Mouse (Mus musculus) CD8-positive naive resting alpha-beta T cell, adult 2 months (primary cell): ENCODE results near the gene Cdca4.
A peak's percentile ranks its signal among the peaks of the same experiment; 100 is the strongest.

ENCODE experiments used
- DNase-seq, 2 experiments: peaks; one replicate each; pipeline ENCODE4 v3.0.0; 2022; ENCODE audit warnings: low read depth in 2 of 2, low spot score in 2 of 2

Gene Cdca4

DNA sequence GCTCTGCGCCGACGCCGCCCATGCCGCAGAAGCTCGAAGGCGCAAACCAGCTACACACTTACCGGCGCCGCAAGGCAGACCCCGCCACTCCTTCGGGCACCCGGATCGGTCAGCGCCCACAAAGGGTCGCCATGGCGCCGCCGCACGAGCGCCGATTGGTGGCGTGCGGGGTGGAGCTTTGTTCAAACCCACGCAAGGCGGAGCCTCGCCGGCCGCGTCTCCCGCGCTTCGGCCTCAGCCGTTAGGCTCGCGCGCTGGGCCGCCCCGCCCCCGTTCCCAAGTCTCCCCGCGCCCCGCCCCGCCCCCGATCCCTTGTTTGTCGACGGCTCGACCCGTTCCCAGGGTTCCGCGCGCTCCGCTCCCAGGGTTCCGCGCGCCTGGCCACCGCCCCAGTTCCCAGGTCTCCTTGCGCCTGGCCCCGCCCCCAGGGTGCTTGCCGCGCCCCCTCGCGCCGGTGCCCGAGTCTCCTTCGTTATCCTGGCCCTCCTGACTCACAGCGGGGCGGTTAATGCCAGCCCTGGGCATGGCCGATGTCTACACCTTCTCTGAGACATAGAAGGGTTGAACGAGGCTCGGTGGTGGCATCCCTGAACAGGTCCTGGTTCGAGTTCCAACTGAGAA lies at the start of gene Cdca4:
Gene Cdca4 (minus strand): TSS at position 180 of the 621 bp plus-strand sequence.
- peak; percentile 95 to 96 for DNase-seq

DNA sequence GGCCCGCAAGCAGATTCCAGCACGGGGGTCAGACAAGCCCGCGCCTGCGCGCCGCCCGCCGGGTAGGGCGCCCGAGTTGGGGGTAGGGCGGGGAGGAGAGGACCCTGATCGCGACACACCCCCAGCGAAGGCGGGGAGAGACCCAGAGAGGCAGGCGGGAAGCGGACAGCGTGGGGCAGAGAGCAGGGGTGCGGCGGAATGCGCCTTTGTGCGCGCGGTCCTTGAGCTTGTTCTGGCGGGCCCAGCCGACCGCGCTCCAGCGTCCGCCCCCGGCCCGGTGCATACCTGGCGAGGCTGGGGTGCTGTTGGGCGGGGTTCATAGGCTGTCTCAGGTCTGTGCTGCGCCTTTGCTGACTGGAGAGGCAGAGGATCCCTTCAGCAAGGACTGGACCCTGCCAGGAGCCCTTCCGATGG lies 48.4 kb upstream of the Cdca4 start:
- no peak for DNase-seq

DNA sequence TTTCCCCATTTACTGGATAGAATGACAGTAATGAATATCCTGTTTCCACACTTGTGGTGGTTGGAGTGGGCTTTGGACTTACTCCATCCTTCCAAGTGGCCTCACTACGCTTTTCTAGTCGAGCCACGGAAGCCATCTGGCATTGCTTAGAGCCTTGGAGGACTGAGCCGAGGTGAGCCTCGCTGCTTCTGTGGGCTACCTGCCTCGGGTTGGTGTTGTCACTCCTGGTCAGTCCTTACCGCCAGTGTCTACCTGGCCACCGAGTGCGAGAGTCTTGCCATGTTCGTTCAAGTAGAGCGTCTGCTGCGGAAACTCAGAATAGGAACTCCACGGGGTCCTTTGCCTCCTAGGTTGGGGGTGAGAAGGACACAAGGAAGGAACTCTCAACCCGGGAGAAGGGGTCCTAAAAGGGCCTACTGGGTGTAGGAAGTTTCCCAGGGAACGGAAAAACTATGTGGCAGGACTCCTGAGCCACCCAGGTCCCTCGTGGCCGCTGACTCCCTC lies 47.9 kb upstream of the Cdca4 start:
- DNase-seq, result no peak

DNA sequence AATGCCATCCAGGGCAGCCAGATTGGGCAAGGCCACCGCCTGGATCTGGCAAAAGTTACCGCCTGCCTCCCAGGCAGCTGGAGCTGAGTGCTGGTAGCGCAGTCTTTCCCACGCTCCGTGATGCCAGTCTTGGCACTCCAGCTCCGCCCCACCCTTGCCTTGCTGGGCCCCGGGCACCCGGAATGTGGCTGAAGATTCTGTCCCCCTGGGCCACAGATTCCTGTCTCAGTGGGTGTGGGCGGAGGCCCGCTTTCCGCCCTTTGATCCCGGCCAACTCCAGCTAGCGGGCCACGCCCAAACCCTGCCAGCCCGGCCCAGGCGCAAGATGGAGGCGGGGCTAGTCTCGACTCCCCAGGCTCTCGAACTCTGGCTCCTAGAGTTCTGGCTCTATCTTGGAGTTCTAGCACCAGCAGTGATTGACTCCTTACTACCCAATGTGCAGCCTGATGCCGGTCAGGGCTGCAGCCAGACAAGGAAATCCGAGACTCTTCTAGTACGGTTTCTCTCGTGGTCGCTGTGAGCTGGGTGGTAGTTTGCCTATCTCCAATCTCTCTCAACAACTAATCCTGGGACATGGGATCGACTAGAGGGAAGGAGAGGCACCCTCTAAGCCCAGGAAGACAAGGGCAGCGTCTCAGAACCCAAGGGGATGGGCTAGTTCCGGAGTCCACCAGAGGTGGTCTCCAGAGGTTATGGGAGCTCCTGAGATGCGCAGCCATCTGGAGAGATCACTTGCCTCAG lies 47.3 kb upstream of the Cdca4 start:
- no peak for DNase-seq

DNA sequence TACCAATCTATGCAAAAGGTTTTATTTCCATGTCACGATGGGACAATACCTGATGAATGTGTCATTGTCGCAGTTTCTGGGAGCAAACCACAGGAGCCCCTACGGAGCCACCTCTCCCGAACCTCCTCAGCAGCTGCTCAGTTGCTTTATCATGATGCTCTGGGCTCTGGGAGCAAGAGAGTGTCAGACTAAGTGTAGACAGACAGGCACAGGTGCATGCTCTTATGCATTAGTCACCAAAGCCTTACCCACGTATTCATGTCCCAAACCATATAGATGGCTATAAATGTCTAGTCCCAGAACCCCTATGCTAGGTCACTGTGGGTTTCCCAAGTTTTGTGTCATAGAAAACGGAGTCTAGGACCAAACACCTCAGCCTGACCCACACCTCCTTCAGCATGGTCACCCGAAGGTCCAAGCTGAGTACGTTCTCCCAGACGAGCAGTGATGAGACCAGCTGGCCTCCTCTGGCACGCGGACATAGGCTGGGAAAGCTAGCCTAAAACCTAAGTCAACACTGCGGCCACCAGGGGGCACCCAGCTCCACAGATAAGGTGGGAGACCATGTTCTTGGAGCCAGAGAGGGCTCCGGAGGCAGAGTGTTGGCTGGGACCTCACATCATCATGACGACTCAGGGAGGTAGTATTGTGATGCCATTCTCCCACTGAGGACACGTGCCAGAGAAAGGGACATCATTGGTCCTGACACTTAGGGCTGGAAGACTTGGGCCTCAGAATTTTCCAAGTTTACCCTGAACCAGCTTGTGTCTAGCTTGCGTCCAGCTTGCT lies 46.2 kb upstream of the Cdca4 start:
- peak; percentile 81 to 91 for DNase-seq

DNA sequence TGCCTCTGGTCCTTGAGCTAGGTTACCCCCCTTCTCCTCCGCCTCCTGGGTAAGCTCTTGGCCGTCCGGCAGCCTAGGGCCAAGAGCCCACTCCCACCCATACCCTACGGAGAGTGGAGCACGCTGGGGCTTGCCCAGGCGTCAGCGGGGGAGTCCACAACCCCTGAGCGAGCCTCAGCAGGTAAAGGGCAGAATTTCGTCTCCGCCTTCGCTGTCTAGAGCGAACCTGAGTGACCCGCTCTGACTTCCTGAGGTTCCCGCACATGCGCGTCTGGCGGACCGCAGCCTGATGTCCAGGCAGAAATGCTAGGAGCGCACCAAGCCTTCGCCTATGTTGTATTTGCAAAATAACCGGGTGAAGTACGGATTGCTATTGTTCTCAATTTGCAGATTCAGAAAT lies 45.0 kb upstream of the Cdca4 start:
- DNase-seq, result no peak

DNA sequence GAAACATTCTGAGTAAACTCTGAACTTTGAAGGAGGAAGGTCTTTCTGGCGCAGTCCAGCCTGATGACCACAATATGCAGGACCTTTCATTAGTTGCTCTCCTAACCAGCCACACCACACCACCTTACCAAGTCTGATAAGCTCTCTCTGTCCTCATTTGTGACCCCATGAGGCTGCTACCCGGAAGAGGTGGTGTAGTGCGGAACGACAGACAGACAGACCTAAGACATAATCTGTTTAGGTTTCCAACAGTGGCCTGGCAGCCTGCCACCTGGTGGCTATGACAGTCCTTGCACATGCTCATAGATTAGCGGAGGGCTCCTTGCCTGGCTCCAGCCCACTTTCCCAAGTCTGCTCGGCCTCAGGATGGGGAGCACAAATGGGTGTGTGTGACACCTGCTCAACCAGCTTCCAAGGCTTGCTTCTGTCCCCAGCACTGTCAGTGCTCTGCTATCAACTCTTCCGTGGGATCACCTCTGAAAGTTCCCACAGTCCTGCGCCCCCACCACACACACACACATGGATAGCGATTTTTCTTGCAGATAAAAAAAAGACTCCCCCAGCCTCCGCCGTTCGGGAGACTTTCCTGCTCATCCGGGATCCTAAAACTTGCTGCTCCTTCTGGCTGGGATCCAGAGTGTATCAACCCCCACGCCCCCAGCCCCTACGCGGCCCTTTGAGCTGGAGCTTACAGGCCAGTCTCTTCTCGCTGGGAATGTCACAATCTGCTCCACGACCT lies 44.4 kb upstream of the Cdca4 start:
- DNase-seq, result peak; percentile 77 to 83

DNA sequence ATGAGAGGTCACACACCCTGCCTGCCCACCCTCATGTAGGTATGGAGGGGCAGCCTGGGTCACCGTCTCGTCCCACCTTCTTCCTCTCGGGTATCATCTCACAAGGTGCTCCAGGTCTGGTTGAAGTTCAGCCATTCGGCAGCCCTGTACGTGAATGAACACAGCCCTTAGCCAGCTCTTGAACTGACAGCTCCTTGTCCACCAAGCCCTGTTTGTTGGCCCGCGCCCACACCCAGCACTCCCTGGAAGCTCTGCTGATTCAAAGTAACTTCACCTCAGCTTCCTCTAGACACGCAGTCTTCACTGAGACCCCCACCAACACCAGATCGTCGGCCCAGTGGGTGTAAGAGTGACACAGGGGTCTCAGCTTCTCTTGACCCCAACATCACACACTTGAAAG lies 43.8 kb upstream of the Cdca4 start:
- no peak for DNase-seq

DNA sequence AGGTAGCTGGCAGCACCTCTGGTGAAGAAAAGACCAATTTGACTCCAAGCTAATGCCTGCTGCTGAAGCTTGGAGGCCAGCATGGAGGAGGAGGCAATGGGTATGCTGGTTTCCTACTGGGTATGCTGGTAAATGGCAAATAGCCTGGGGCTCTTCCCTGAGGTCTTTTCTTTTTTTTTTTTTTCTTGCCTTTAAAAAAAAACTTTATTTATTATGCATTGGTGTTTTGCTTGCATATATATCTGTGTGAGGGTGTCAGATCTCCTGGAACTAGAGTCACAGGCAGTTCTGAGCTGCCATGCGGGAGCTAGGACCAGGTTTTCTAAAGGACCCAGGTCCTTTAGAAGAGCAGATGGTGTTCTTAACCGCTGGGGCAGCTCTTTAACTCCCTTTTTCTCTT lies 42.0 kb upstream of the Cdca4 start:
- no peak for DNase-seq

DNA sequence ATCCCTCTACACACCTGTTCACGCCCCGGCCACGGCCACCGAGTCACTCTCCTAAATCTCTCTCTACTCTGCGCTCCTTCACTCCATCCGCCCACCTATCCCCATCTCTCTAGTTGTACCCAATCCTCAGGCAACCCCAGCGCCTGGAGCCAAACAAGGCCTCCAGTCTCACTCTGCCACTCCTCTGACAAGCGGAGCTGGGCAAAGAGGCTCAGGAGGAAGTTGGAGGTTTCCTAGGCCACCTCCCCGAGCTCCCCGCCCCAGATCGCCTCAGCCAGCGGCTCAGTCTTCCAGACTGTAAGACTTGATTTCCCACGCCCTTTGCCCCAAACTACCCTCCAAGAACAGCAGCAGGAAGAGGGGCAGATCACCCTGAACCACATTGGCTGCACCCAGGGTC lies 41.6 kb upstream of the Cdca4 start:
- no peak for DNase-seq

DNA sequence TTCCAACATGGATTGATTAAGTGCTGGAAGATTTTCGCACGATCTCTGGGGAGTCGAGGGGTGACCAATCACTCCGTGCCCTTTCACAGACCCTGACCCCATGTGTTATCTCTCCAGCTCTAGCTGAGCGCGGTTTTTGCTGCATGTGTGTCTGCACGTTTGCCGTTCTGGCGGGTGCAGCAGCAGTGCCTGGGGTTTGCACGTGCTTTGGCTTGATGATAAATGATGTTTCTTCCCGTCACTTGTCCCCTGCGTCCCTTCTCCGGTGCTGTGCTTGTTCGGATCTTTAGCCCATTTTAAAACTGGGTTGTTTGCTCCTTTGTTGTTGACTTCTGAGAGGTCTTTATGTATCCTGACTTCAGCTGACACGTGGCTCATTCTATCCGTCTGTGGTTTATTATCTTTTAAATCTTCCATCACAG lies 40.6 kb upstream of the Cdca4 start:
- no peak for DNase-seq

DNA sequence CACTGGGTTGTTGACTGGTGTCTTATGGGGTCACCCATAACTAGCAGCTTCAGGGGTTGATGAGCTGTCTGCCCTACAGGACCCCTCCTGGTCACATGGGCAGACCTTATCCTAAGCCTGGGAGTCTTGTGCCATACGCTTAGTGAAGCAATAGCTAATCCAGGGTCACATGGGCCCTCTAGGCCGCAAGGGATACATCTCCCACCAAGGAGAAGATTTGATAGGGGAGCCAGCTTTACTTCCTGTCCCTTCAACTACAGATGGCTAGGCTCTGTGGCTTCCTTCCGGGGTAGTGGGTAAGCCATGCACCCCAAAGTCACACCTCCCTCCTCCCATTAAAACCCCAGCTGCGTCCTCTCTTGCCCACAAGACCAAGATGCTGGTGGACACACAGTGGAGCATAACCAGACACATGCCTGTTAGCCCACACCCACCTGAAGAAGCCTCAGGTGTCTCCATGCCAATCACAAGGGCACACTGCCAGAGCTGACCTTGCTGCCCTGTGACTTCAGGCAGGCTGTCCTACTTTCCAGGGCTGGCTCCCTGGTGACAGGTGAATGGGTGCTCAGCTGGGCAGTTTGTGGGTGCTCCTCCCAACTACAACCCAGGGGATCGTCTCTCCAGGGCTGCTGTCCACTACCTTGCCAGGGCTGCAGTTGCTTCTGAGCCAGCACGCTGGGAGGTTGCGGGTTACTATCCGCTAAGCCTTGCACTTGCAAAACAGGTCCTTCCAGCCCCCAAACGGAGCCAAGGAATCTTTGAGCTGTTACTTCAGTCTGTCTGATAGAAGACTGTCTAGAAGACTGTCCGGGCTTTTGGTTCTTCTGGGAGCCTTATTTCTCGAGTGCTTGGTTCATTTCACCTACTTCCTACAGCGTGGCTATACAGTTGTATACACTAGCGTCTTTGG lies 39.2 kb upstream of the Cdca4 start, which contains the start of gene Gpr132:
Gene Gpr132 (minus strand): TSS at position 51 of the 910 bp plus-strand sequence.
- no peak for DNase-seq

DNA sequence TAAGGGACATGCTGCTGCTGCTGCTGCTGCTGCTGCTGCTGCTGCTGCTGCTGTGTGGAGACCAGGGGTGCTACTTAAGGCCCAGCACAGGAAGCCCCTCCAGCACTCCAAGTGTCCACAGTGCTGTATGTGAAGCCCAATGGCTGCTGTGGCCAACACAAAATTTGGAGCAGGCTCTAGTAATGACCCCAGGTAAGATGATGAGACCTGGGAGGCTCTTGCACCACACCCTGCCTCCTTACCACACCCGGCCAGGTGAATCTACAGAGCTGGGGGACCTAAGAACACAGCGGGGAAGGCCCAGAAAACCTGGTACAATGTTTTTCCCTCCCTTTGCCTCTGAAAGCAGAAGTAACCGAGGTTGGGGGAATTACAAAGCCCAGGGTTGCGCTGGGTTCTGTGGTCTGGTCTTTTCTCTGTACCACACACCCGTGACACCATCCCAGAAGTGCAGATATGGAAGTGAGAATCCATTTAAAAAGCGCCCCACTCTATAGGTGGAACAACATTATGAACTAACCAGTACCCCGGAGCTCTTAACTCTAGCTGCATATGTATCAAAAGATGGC lies 38.0 kb upstream of the Cdca4 start:
- no peak for DNase-seq

DNA sequence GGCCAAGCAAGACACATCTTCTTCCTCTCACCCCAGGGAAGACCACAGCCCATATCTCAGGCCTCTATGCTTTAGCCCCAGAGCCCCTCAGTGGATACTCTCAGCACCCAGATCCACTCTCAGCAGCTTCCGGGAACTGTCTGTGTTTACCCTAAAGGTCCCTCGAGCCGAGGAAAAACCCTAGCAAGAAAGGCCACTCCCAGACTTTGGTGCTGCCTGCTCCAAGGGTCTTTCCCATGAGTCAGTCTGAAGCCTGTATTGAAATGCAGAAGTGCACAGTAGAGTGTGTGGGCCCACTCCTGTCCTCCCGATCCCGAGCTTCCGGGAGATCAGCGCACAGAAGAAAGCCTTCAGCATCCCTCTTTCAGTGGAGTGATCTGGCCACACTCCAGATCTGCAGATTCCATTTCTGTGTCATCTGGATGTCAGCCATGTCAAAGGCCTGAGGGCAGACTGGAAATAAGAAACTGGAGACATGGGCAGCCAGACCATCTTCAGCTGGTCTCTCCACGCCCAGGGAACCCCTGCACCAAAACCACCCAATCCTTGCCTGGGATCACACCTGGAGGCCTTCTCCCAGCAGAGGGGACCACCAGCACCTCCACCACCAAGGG lies 37.4 kb upstream of the Cdca4 start:
- DNase-seq, result no peak

DNA sequence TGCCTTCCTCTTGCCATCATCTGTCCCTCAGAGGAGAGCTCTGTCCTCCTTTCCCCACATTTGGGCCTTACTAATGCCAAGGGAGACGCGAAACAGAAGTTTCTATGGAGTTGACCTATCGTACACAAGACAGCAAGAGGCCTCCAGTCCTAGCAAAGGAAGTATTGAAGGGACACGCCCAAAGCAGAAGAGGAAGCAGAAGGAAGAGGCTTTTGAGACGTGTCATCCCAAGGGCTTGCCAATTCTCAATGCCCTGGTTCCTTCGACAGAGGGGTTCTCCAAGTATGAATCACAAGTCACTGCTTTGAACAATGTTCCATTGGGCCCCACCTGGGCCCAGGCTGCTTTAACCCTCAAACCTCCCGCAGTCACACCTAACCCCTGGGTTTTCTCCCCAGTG lies 35.6 kb upstream of the Cdca4 start:
- no peak for DNase-seq

DNA sequence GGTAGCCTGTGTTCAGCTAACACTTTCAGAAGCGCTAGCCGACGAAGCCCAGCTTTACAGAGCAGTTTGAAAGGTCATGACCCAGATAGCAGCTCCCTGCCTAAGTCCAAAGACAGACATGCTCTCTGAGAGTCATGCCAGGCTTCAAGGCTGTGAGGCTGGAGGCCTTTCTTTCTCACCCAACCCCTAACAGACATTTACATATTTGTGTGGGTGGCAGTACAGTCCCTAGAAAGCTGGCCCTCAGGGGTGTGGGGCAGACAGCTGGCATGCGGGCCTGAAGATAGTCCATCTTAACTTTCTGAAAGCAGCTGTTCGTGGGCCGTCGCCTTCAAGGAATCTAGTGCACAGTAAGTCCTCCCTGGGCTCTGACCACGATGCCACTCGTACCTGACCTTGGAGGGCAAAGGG lies 32.7 kb upstream of the Cdca4 start:
- no peak for DNase-seq

DNA sequence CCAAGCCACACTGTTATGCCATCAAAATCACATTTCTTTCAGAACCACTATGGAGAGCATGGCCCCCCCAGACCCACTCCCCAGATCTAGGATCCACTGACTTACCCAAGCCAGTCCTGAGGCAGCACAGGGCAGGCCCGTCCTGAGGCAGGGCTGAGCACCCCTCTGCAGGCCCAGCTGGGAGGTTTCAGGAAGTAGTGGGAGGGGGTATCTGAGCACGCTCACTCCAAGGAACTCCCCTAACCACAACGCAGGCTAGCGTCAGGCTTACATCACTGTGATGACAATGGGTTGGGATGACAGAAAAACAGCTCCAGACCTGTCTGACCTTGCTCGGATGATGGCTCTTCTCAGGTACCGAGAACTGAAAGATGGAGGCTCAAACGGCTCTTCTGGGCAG lies 31.5 kb upstream of the Cdca4 start:
- peak; percentile 80 to 83 for DNase-seq

DNA sequence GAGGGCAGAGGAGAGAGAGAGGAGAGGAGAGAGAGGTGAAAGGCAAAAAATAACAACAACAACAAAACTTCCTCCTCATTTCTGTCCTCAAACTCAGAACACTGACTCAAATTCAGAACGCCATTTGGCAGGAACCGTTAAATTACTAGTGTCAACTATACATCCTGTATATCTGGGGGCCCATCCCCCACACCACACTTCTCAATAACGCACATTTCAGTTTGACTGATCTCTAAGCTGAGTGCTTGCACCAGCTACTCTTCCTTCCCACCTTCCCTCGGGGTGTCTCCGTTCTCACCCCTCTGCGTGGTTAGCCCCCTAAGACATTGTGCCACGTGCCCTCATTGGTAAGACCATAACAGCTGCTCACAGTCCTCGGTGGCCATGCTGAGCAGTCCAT lies 30.7 kb upstream of the Cdca4 start:
- DNase-seq, result peak; percentile 75 to 87

DNA sequence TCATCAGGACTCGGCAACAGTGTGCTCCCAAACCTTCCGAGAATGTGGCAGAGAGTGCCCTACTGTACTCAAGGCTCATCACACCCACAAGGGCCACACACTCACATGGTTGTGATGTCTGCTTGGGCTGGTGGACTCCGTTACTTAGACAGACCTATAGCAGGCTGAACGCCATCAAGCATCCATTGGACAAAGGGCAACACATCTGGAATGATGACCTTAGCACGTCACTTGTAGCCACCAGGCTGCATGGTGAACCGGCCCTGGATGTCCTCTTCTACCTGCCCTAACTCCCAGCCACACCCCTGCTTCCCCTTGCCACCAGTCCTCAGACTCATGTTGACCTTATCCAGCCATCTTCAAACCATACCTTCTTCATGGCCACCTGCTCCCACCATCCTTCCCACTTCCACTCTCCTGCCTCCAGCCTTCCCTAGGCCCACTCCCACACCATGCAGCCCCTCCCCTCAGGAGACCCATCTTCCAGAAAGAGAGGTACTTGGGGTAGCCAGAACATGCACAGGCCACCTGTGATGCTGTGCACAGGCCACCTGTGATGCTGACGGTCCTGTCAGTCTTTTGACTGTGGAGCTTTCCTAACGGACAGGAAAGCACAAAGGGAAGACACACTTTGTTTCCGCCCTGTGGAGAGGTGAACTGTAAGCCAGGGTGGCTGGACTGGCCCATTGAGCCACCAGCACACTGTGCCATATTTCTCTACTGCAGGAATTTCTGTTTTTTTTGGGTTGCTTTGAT lies 29.5 kb upstream of the Cdca4 start:
- no peak for DNase-seq
